Mouse (Mus musculus): ENCODE results near the gene Ccnjl.

DNA sequence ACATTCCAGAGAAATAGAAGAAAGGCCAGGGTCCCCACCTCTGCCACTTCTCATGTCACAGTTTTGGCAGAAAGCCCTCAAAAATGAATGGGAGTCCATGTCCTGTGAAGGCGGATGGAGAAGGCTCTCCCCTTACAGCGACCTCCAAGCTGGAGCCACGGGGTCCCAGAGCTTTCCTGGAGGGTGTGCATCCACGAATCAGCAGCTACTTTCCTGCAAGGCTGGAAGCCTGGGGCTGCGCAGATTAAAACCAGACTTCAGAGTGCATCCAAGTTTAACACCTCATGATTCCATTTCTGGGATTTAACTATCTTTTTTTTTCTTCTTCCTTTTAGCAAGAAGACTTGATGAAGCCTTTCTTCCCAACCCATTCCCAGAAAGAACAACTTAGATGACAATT is 48.0 kb upstream of the Ccnjl start:
- TF ChIP-seq CTCF (IDR thresholded peaks at IDR 0.05; ENCODE audit: low read depth) (no peak), EP300 (IDR thresholded peaks at IDR 0.05; ENCODE audit: low read depth) (no peak)

All from heart, postnatal 0 days (tissue).